Mouse (Mus musculus): ENCODE results near the gene Prss35. TPM values are rescaled to one million over a fixed set of nuclear protein-coding genes. Genes with fewer than 3 reads are reported as not detected.

Gene Prss35
- polyA plus RNA-seq, 1 experiment = 3.8 TPM

GRCm38 (mm10) chr9:86720227-86720626 lies 23.2 kb upstream of the Prss35 start:
- Histone ChIP-seq H3K36me3 (ENCODE audit: control insufficient read depth, insufficient read depth, low read length) (no peaks in the 10 kb centered on the region), H3K27ac (ENCODE audit: control insufficient read depth, insufficient read depth, low read depth, low read length) (no peak overlapping the region), H3K4me1 (ENCODE audit: control insufficient read depth, insufficient read depth, low read length) (no peaks in the 10 kb centered on the region; the same call in 1 of the 2 replicates), H3K27me3 (ENCODE audit: control insufficient read depth, insufficient read depth, low read length) (no peaks in the 10 kb centered on the region), H3K4me3 (ENCODE audit: control insufficient read depth, low read depth, low read length) (no peak overlapping the region)
- TF ChIP-seq CTCF (IDR thresholded peaks at IDR 0.05; ENCODE audit: control insufficient read depth, insufficient read depth, insufficient replicate concordance, low read depth, low read length) (no peak), POLR2A (IDR thresholded peaks at IDR 0.05; ENCODE audit: control insufficient read depth, low read depth, low read length) (no peak)

- no peak overlapping the region for H3K27ac ChIP-seq (ENCODE audit: control insufficient read depth, insufficient read depth, low read depth, low read length)
- TF ChIP-seq POLR2A (IDR thresholded peaks at IDR 0.05; ENCODE audit: control insufficient read depth, low read depth, low read length) (no peak), CTCF (IDR thresholded peaks at IDR 0.05; ENCODE audit: control insufficient read depth, insufficient read depth, insufficient replicate concordance, low read depth, low read length) (no peak)
- no peaks in the 10 kb centered on the region; the same call in 1 of the 2 replicates for H3K4me1 ChIP-seq (ENCODE audit: control insufficient read depth, insufficient read depth, low read length)
- H3K36me3 ChIP-seq (ENCODE audit: control insufficient read depth, insufficient read depth, low read length) = no peaks in the 10 kb centered on the region
- no peak overlapping the region for H3K4me3 ChIP-seq (ENCODE audit: control insufficient read depth, low read depth, low read length)
- no peaks in the 10 kb centered on the region for H3K27me3 ChIP-seq (ENCODE audit: control insufficient read depth, insufficient read depth, low read length)
Measured at GRCm38 (mm10) chr9:86720794-86721193, 22.7 kb upstream of the Prss35 start.

GRCm38 (mm10) chr9:86725066-86725465 lies 18.4 kb upstream of the Prss35 start:
- TF ChIP-seq POLR2A (IDR thresholded peaks at IDR 0.05; ENCODE audit: control insufficient read depth, low read depth, low read length) (no peak), CTCF (IDR thresholded peaks at IDR 0.05; ENCODE audit: control insufficient read depth, insufficient read depth, insufficient replicate concordance, low read depth, low read length) (no peak)
- Histone ChIP-seq H3K27ac (ENCODE audit: control insufficient read depth, insufficient read depth, low read depth, low read length) (no peak overlapping the region), H3K4me3 (ENCODE audit: control insufficient read depth, low read depth, low read length) (no peak overlapping the region)

GRCm38 (mm10) chr9:86725604-86726380 lies 17.7 kb upstream of the Prss35 start:
- Histone ChIP-seq H3K36me3 (ENCODE audit: control insufficient read depth, insufficient read depth, low read length) (no peaks in the 10 kb centered on the region), H3K4me3 (ENCODE audit: control insufficient read depth, low read depth, low read length) (no peak overlapping the region), H3K27ac (ENCODE audit: control insufficient read depth, insufficient read depth, low read depth, low read length) (0 out of 2 replicates have a peak overlapping the region, but pooled peaks have one; percentile 29), H3K4me1 (ENCODE audit: control insufficient read depth, insufficient read depth, low read length) (no peaks in the 10 kb centered on the region), H3K27me3 (ENCODE audit: control insufficient read depth, insufficient read depth, low read length) (no peaks in the 10 kb centered on the region)
- TF ChIP-seq CTCF (IDR thresholded peaks at IDR 0.05; ENCODE audit: control insufficient read depth, insufficient read depth, insufficient replicate concordance, low read depth, low read length) (no peak), POLR2A (IDR thresholded peaks at IDR 0.05; ENCODE audit: control insufficient read depth, low read depth, low read length) (no peak)

More at GRCm38 (mm10) chr9:86725066-86725465, 18.4 kb upstream of the Prss35 start:
- no peaks in the 10 kb centered on the region for H3K4me1 ChIP-seq (ENCODE audit: control insufficient read depth, insufficient read depth, low read length)
- H3K27me3 ChIP-seq (ENCODE audit: control insufficient read depth, insufficient read depth, low read length) = no peaks in the 10 kb centered on the region
- no peaks in the 10 kb centered on the region for H3K36me3 ChIP-seq (ENCODE audit: control insufficient read depth, insufficient read depth, low read length)

GRCm38 (mm10) chr9:86726381-86726720 lies 17.1 kb upstream of the Prss35 start:
- TF ChIP-seq POLR2A (IDR thresholded peaks at IDR 0.05; ENCODE audit: control insufficient read depth, low read depth, low read length) (no peak), CTCF (IDR thresholded peaks at IDR 0.05; ENCODE audit: control insufficient read depth, insufficient read depth, insufficient replicate concordance, low read depth, low read length) (no peak)
- no peak overlapping the region for H3K27ac ChIP-seq (ENCODE audit: control insufficient read depth, insufficient read depth, low read depth, low read length)
- no peaks in the 10 kb centered on the region for H3K36me3 ChIP-seq (ENCODE audit: control insufficient read depth, insufficient read depth, low read length)
- no peaks in the 10 kb centered on the region for H3K27me3 ChIP-seq (ENCODE audit: control insufficient read depth, insufficient read depth, low read length)
- H3K4me1 ChIP-seq (ENCODE audit: control insufficient read depth, insufficient read depth, low read length) = no peaks in the 10 kb centered on the region
- no peak overlapping the region for H3K4me3 ChIP-seq (ENCODE audit: control insufficient read depth, low read depth, low read length)

- Histone ChIP-seq H3K36me3 (ENCODE audit: control insufficient read depth, insufficient read depth, low read length) (no peaks in the 10 kb centered on the region), H3K4me3 (ENCODE audit: control insufficient read depth, low read depth, low read length) (no peak overlapping the region), H3K27me3 (ENCODE audit: control insufficient read depth, insufficient read depth, low read length) (no peaks in the 10 kb centered on the region), H3K27ac (ENCODE audit: control insufficient read depth, insufficient read depth, low read depth, low read length) (no peak overlapping the region; the same call in 1 of the 2 replicates), H3K4me1 (ENCODE audit: control insufficient read depth, insufficient read depth, low read length) (no peaks in the 10 kb centered on the region)
- TF ChIP-seq CTCF (IDR thresholded peaks at IDR 0.05; ENCODE audit: control insufficient read depth, insufficient read depth, insufficient replicate concordance, low read depth, low read length) (no peak), POLR2A (IDR thresholded peaks at IDR 0.05; ENCODE audit: control insufficient read depth, low read depth, low read length) (no peak)
Measured at GRCm38 (mm10) chr9:86728214-86728814, 15.1 kb upstream of the Prss35 start.

GRCm38 (mm10) chr9:86729084-86729483 lies 14.4 kb upstream of the Prss35 start:
- no peaks in the 10 kb centered on the region for H3K4me1 ChIP-seq (ENCODE audit: control insufficient read depth, insufficient read depth, low read length)
- H3K36me3 ChIP-seq (ENCODE audit: control insufficient read depth, insufficient read depth, low read length) = no peaks in the 10 kb centered on the region
- TF ChIP-seq CTCF (IDR thresholded peaks at IDR 0.05; ENCODE audit: control insufficient read depth, insufficient read depth, insufficient replicate concordance, low read depth, low read length) (no peak), POLR2A (IDR thresholded peaks at IDR 0.05; ENCODE audit: control insufficient read depth, low read depth, low read length) (no peak)
- H3K27me3 ChIP-seq (ENCODE audit: control insufficient read depth, insufficient read depth, low read length) = no peaks in the 10 kb centered on the region
- H3K27ac ChIP-seq (ENCODE audit: control insufficient read depth, insufficient read depth, low read depth, low read length) = no peak overlapping the region
- H3K4me3 ChIP-seq (ENCODE audit: control insufficient read depth, low read depth, low read length) = no peak overlapping the region

All from testis, adult 2 months (tissue).